Comparison of ENCODE assay signal across 9 mouse cellular contexts in genomic region chr2:181663298-181663630, GRCm38 (mm10). TPM values are rescaled to one million over a fixed set of nuclear protein-coding genes. Genes with fewer than 3 reads are reported as not detected.
A peak's percentile ranks its signal among the peaks of the same experiment; 100 is the strongest.
DNase-seq lines count a peak whose midpoint lies in the region; ATAC-seq lines count a peak whose summit lies in the region.
"Had no signal": no experiment of that assay in that cellular context is flagged by ENCODE, and none has a peak within 500 bp of the region (broad histone marks: within the 10 kb centered on the region; RNA-seq: fewer than 3 reads in every experiment).

No protein-coding gene starts in this region.

- DNase-seq in adrenal gland, adult 18-20 months (ENCODE audit: low spot score in 2 of 2) = peak; percentile 37 to 65
- peak; percentile 71 to 82 for DNase-seq in adrenal gland, postnatal 36 days
- DNase-seq in heart, postnatal 25 days (ENCODE audit: low spot score) = peak; percentile 78
- no peak for DNase-seq in liver, embryonic 11.5 days (ENCODE audit: low spot score)
- no peak for DNase-seq in urinary bladder, adult 2 months (ENCODE audit: low spot score)
- no peak for DNase-seq in left cerebral cortex, adult 9 months (ENCODE audit: low spot score in 2 of 2)

- WGBS in liver, embryonic 11.5 days = 12% methylated on average over 4 of the region's 4 CpGs

- H3K36me3 ChIP-seq in liver, embryonic 11.5 days (ENCODE audit: control insufficient read depth, insufficient read depth, low read length) = no peaks in the 10 kb centered on the region

- H3K4me1 ChIP-seq in liver, embryonic 11.5 days (replicated peaks; ENCODE audit: control insufficient read depth, insufficient read depth, low read length) = peaks cover 14% of the 10 kb centered on the region

- peaks cover 3% of the 10 kb centered on the region for H3K27me3 ChIP-seq in liver, embryonic 11.5 days (replicated peaks; ENCODE audit: control insufficient read depth, insufficient read depth, low read length)

- ATAC-seq in liver, embryonic 11.5 days (replicated peaks; ENCODE audit: low FRiP score) = peak; percentile 24
- ATAC-seq in inflammation-experienced regulatory T-cells, adult 6 months = no peak
- no peak for ATAC-seq in granulocyte monocyte progenitor cell, adult 5-6 weeks (replicated peaks; ENCODE audit: poor library complexity, severe bottlenecking)

- intact Hi-C loops in heart, postnatal 25 days (cut with DNase I) = loop anchor here (1.0 kb wide), 1 partner anchor 12 kb away; no protein-coding TSS in a partner anchor

- no peak overlapping the region for H3K4me2 ChIP-seq in liver, embryonic 11.5 days

- H3K9ac ChIP-seq in liver, embryonic 11.5 days (ENCODE audit: low read depth, low read length) = no peak overlapping the region

- H3K4me3 ChIP-seq in liver, embryonic 11.5 days (ENCODE audit: low read depth, low read length) = no peak overlapping the region

- peak overlapping the region; percentile 46; the same call in 1 of the 2 replicates for H3K27ac ChIP-seq in liver, embryonic 11.5 days (ENCODE audit: low read depth, low read length)

- no peaks in the 10 kb centered on the region for H3K9me3 ChIP-seq in liver, embryonic 11.5 days (ENCODE audit: control insufficient read depth, low read length)

RNA-seq across cellular contexts. Expression of gene Gm29797, which starts 6.4 kb away (rescaled TPM):
- under 1 TPM in 1 of 2 experiments, not detected in 1; 0.42 TPM for total RNA-seq in adrenal gland, adult 18-20 months (2021)
- total RNA-seq in adrenal gland, postnatal 36 days (2021) = under 1 TPM in 1 of 2 experiments, not detected in 1; 0.43 TPM
- total RNA-seq in heart, postnatal 25 days (2021) = not detected
- not detected in 2 replicates for polyA plus RNA-seq in liver, embryonic 11.5 days (2014; fragmentation: Nextera tagmentation; extraction: Ambion mirVana)
- polyA plus RNA-seq in inflammation-experienced regulatory T-cells, adult 6 months (2017; shearing (Covaris generic)) = not detected
- total RNA-seq in granulocyte monocyte progenitor cell, adult 5-6 weeks (2014; fragmentation: Nextera tagmentation) = not detected in 2 replicates
- not detected in 2 replicates for total RNA-seq in granulocyte monocyte progenitor cell, adult 5-6 weeks (2017)
- polyA plus RNA-seq in urinary bladder, adult 2 months (2012; rRNA removed) = 0.11 TPM in 1 of 2 replicates, not detected in the other
- polyA plus RNA-seq: neural tube, embryonic 14.5 days had no signal

RNA-seq across cellular contexts. Expression of gene Sox18, which starts 8.2 kb away (rescaled TPM):
- 10 to 100 TPM; 25.7 to 41.7 TPM for total RNA-seq in adrenal gland, adult 18-20 months (2021)
- total RNA-seq in adrenal gland, postnatal 36 days (2021) = 10 to 100 TPM; 21.9 to 34.6 TPM
- 10 to 100 TPM; 40.2 to 56.9 TPM for total RNA-seq in heart, postnatal 25 days (2021)
- 16.1 and 19.4 TPM in 2 replicates for polyA plus RNA-seq in liver, embryonic 11.5 days (2014; fragmentation: Nextera tagmentation; extraction: Ambion mirVana)
- not detected for polyA plus RNA-seq in inflammation-experienced regulatory T-cells, adult 6 months (2017; shearing (Covaris generic))
- total RNA-seq in granulocyte monocyte progenitor cell, adult 5-6 weeks (2014; fragmentation: Nextera tagmentation) = not detected in 2 replicates
- total RNA-seq in granulocyte monocyte progenitor cell, adult 5-6 weeks (2017) = not detected in 2 replicates
- 20.0 and 27.2 TPM in 2 replicates for polyA plus RNA-seq in urinary bladder, adult 2 months (2012; rRNA removed)

RNA-seq across cellular contexts. Expression of gene Tcea2, which starts 16.8 kb away (rescaled TPM):
- total RNA-seq in adrenal gland, adult 18-20 months (2021) = 1 to 10 TPM; 8.7 to 8.9 TPM
- total RNA-seq in adrenal gland, postnatal 36 days (2021) = 1 to 10 TPM; 5.8 to 7.0 TPM
- total RNA-seq in heart, postnatal 25 days (2021) = 1 to 10 TPM; 5.8 to 6.4 TPM
- 8.1 and 12.1 TPM in 2 replicates for polyA plus RNA-seq in liver, embryonic 11.5 days (2014; fragmentation: Nextera tagmentation; extraction: Ambion mirVana)
- 10 to 100 TPM in 2 of 3 experiments, 1 to 10 TPM in 1; 6.4 to 19.9 (median 17.5) TPM for polyA plus RNA-seq in inflammation-experienced regulatory T-cells, adult 6 months (2017; shearing (Covaris generic))
- total RNA-seq in granulocyte monocyte progenitor cell, adult 5-6 weeks (2014; fragmentation: Nextera tagmentation) = 25.2 and 27.0 TPM in 2 replicates
- 13.6 and 14.1 TPM in 2 replicates for total RNA-seq in granulocyte monocyte progenitor cell, adult 5-6 weeks (2017)
- 27.8 and 38.0 TPM in 2 replicates for polyA plus RNA-seq in urinary bladder, adult 2 months (2012; rRNA removed)

RNA-seq across cellular contexts. Expression of gene Rgs19, which starts 30.5 kb away (rescaled TPM):
- 10 to 100 TPM; 18.8 to 22.5 TPM for total RNA-seq in adrenal gland, adult 18-20 months (2021)
- total RNA-seq in adrenal gland, postnatal 36 days (2021) = 10 to 100 TPM; 24.7 to 25.6 TPM
- total RNA-seq in heart, postnatal 25 days (2021) = 1 to 10 TPM; 5.8 to 7.7 TPM
- 51.4 and 51.8 TPM in 2 replicates for polyA plus RNA-seq in liver, embryonic 11.5 days (2014; fragmentation: Nextera tagmentation; extraction: Ambion mirVana)
- 100 to 1,000 TPM; 154 to 182 (median 170) TPM for polyA plus RNA-seq in inflammation-experienced regulatory T-cells, adult 6 months (2017; shearing (Covaris generic))
- 246 and 266 TPM in 2 replicates for total RNA-seq in granulocyte monocyte progenitor cell, adult 5-6 weeks (2014; fragmentation: Nextera tagmentation)
- total RNA-seq in granulocyte monocyte progenitor cell, adult 5-6 weeks (2017) = 78.6 and 96.8 TPM in 2 replicates
- 40.4 and 51.8 TPM in 2 replicates for polyA plus RNA-seq in urinary bladder, adult 2 months (2012; rRNA removed)

RNA-seq across cellular contexts. Expression of gene Lkaaear1, which starts 35.0 kb away (rescaled TPM):
- total RNA-seq in adrenal gland, adult 18-20 months (2021) = not detected
- total RNA-seq in adrenal gland, postnatal 36 days (2021) = not detected
- not detected for total RNA-seq in heart, postnatal 25 days (2021)
- polyA plus RNA-seq in liver, embryonic 11.5 days (2014; fragmentation: Nextera tagmentation; extraction: Ambion mirVana) = not detected in 2 replicates
- polyA plus RNA-seq in inflammation-experienced regulatory T-cells, adult 6 months (2017; shearing (Covaris generic)) = not detected
- total RNA-seq in granulocyte monocyte progenitor cell, adult 5-6 weeks (2014; fragmentation: Nextera tagmentation) = not detected in 2 replicates
- total RNA-seq in granulocyte monocyte progenitor cell, adult 5-6 weeks (2017) = not detected in 2 replicates
- not detected in 2 replicates for polyA plus RNA-seq in urinary bladder, adult 2 months (2012; rRNA removed)
- polyA plus RNA-seq: neural tube, embryonic 14.5 days had no signal

Comparison
In these comparisons a context has a peak if more than half of its experiments do, and no peak if none do; other contexts are left out.
1. DNase-seq: peak in adrenal gland, adult 18-20 months (2 of 2), adrenal gland, postnatal 36 days (2 of 2) and heart, postnatal 25 days (single experiment); none in liver, embryonic 11.5 days (single experiment), urinary bladder, adult 2 months (single experiment) and left cerebral cortex, adult 9 months (0 of 2).
2. RNA of gene Sox18, which starts 8.2 kb away (total RNA-seq): 40.2 to 56.9 TPM in heart, postnatal 25 days, 25.7 to 41.7 TPM in adrenal gland, adult 18-20 months and 21.9 to 34.6 TPM in adrenal gland, postnatal 36 days; not detected in granulocyte monocyte progenitor cell, adult 5-6 weeks; every median in the first group is over 10 times any median in the second.